Mouse (Mus musculus): ENCODE measurements at regions not wholly inside any gene's neighbourhood (a gene's known extent, or its start where the extent isn't known, plus 50 kb on each side); places are given as distances from the start of the nearest gene placed in this dataset.

GRCm38 (mm10) chr3:149306291-149306690, 315.9 kb upstream of the Adgrl2 start:
- no peaks in the 10 kb centered on the region for H3K9me3 ChIP-seq (ENCODE audit: control insufficient read depth)
- no peaks in the 10 kb centered on the region for H3K36me3 ChIP-seq (ENCODE audit: control insufficient read depth, insufficient read depth)
- H3K4me2 ChIP-seq (replicated peaks; ENCODE audit: low read depth), result no peak overlapping the region
- ATAC-seq, result no peak
- no peaks in the 10 kb centered on the region for H3K4me1 ChIP-seq (replicated peaks; ENCODE audit: control insufficient read depth, insufficient read depth, low read length)
- 68% methylated on average over 5 of the region's 5 CpGs for WGBS
- no peak overlapping the region for H3K27ac ChIP-seq (ENCODE audit: low read depth, low read length)
- H3K27me3 ChIP-seq (replicated peaks; ENCODE audit: control insufficient read depth, insufficient read depth, low read length), result no peaks in the 10 kb centered on the region
- no peak overlapping the region for H3K4me3 ChIP-seq (ENCODE audit: low read depth, low read length)
- no peak overlapping the region for H3K9ac ChIP-seq (ENCODE audit: low read depth, low read length)
- TF ChIP-seq CTCF (IDR thresholded peaks at IDR 0.05; ENCODE audit: low read depth), result no peak

GRCm38 (mm10) chr3:149305440-149305839, 315.1 kb upstream of the Adgrl2 start:
- H3K9me3 ChIP-seq (ENCODE audit: control insufficient read depth), result no peaks in the 10 kb centered on the region
- H3K27me3 ChIP-seq (replicated peaks; ENCODE audit: control insufficient read depth, insufficient read depth, low read length), result no peaks in the 10 kb centered on the region
- peak overlapping the region; percentile 35 for H3K4me2 ChIP-seq (replicated peaks; ENCODE audit: low read depth)

GRCm38 (mm10) chr3:149305011-149305413, 314.7 kb upstream of the Adgrl2 start:
- WGBS, result 12% methylated on average over 6 of the region's 6 CpGs
- TF ChIP-seq CTCF (IDR thresholded peaks at IDR 0.05; ENCODE audit: low read depth), result no peak

More at GRCm38 (mm10) chr3:149305440-149305839, 315.1 kb upstream of the Adgrl2 start:
- Histone ChIP-seq H3K27ac (ENCODE audit: low read depth, low read length) (no peak overlapping the region), H3K4me1 (replicated peaks; ENCODE audit: control insufficient read depth, insufficient read depth, low read length) (no peaks in the 10 kb centered on the region), H3K36me3 (ENCODE audit: control insufficient read depth, insufficient read depth) (no peaks in the 10 kb centered on the region), H3K9ac (ENCODE audit: low read depth, low read length) (no peak overlapping the region), H3K4me3 (ENCODE audit: low read depth, low read length) (no peak overlapping the region)
- WGBS, result 26% methylated on average over 5 of the region's 5 CpGs
- no peak for ATAC-seq
- no peak for TF ChIP-seq CTCF (IDR thresholded peaks at IDR 0.05; ENCODE audit: low read depth)

GRCm38 (mm10) chr3:149303418-149303817, 313.1 kb upstream of the Adgrl2 start:
- no peak overlapping the region for H3K9ac ChIP-seq (ENCODE audit: low read depth, low read length)
- 91% methylated on average over 5 of the region's 5 CpGs for WGBS
- TF ChIP-seq CTCF (IDR thresholded peaks at IDR 0.05; ENCODE audit: low read depth), result no peak
- H3K4me1 ChIP-seq (replicated peaks; ENCODE audit: control insufficient read depth, insufficient read depth, low read length), result no peaks in the 10 kb centered on the region
- no peak for ATAC-seq
- H3K27ac ChIP-seq (ENCODE audit: low read depth, low read length), result no peak overlapping the region
- H3K4me2 ChIP-seq (replicated peaks; ENCODE audit: low read depth), result no peak overlapping the region
- no peak overlapping the region for H3K4me3 ChIP-seq (ENCODE audit: low read depth, low read length)
- H3K36me3 ChIP-seq (ENCODE audit: control insufficient read depth, insufficient read depth), result no peaks in the 10 kb centered on the region
- no peaks in the 10 kb centered on the region for H3K27me3 ChIP-seq (replicated peaks; ENCODE audit: control insufficient read depth, insufficient read depth, low read length)
- no peaks in the 10 kb centered on the region for H3K9me3 ChIP-seq (ENCODE audit: control insufficient read depth)

More at GRCm38 (mm10) chr3:149305011-149305413, 314.7 kb upstream of the Adgrl2 start:
- H3K9ac ChIP-seq (ENCODE audit: low read depth, low read length), result no peak overlapping the region
- H3K4me2 ChIP-seq (replicated peaks; ENCODE audit: low read depth), result peak overlapping the region; percentile 35
- ATAC-seq, result no peak
- H3K36me3 ChIP-seq (ENCODE audit: control insufficient read depth, insufficient read depth), result no peaks in the 10 kb centered on the region
- no peaks in the 10 kb centered on the region for H3K27me3 ChIP-seq (replicated peaks; ENCODE audit: control insufficient read depth, insufficient read depth, low read length)
- H3K27ac ChIP-seq (ENCODE audit: low read depth, low read length), result no peak overlapping the region; the same call in 1 of the 2 replicates
- no peak overlapping the region for H3K4me3 ChIP-seq (ENCODE audit: low read depth, low read length)
- no peaks in the 10 kb centered on the region for H3K9me3 ChIP-seq (ENCODE audit: control insufficient read depth)
- H3K4me1 ChIP-seq (replicated peaks; ENCODE audit: control insufficient read depth, insufficient read depth, low read length), result no peaks in the 10 kb centered on the region

- Histone ChIP-seq H3K27me3 (replicated peaks; ENCODE audit: control insufficient read depth, insufficient read depth, low read length) (no peaks in the 10 kb centered on the region), H3K9me3 (ENCODE audit: control insufficient read depth) (no peaks in the 10 kb centered on the region), H3K9ac (ENCODE audit: low read depth, low read length) (no peak overlapping the region), H3K4me1 (replicated peaks; ENCODE audit: control insufficient read depth, insufficient read depth, low read length) (no peaks in the 10 kb centered on the region), H3K4me2 (replicated peaks; ENCODE audit: low read depth) (no peak overlapping the region), H3K4me3 (ENCODE audit: low read depth, low read length) (no peak overlapping the region), H3K27ac (ENCODE audit: low read depth, low read length) (no peak overlapping the region), H3K36me3 (ENCODE audit: control insufficient read depth, insufficient read depth) (no peaks in the 10 kb centered on the region)
- ATAC-seq, result no peak
- WGBS, result 80% methylated on average over 4 of the region's 4 CpGs
- TF ChIP-seq CTCF (IDR thresholded peaks at IDR 0.05; ENCODE audit: low read depth), result no peak
These were observed 309.6 kb upstream of the Adgrl2 start for GRCm38 (mm10) chr3:149300002-149300401.

- H3K4me3 ChIP-seq (ENCODE audit: low read depth, low read length), result no peak overlapping the region
- H3K27ac ChIP-seq (ENCODE audit: low read depth, low read length), result no peak overlapping the region
- H3K4me1 ChIP-seq (replicated peaks; ENCODE audit: control insufficient read depth, insufficient read depth, low read length), result no peaks in the 10 kb centered on the region
- no peak overlapping the region for H3K9ac ChIP-seq (ENCODE audit: low read depth, low read length)
- WGBS, result 78% methylated on average over 10 of the region's 10 CpGs
- H3K4me2 ChIP-seq (replicated peaks; ENCODE audit: low read depth), result no peak overlapping the region
- no peaks in the 10 kb centered on the region for H3K36me3 ChIP-seq (ENCODE audit: control insufficient read depth, insufficient read depth)
- no peak for ATAC-seq
- TF ChIP-seq CTCF (IDR thresholded peaks at IDR 0.05; ENCODE audit: low read depth), result no peak
- no peaks in the 10 kb centered on the region for H3K9me3 ChIP-seq (ENCODE audit: control insufficient read depth)
- no peaks in the 10 kb centered on the region for H3K27me3 ChIP-seq (replicated peaks; ENCODE audit: control insufficient read depth, insufficient read depth, low read length)
These were observed 306.1 kb upstream of the Adgrl2 start for GRCm38 (mm10) chr3:149296419-149296962.

- TF ChIP-seq CTCF (IDR thresholded peaks at IDR 0.05; ENCODE audit: low read depth), result no peak
- Histone ChIP-seq H3K4me2 (replicated peaks; ENCODE audit: low read depth) (no peak overlapping the region), H3K4me1 (replicated peaks; ENCODE audit: control insufficient read depth, insufficient read depth, low read length) (no peaks in the 10 kb centered on the region), H3K36me3 (ENCODE audit: control insufficient read depth, insufficient read depth) (no peaks in the 10 kb centered on the region), H3K4me3 (ENCODE audit: low read depth, low read length) (no peak overlapping the region), H3K9me3 (ENCODE audit: control insufficient read depth) (no peaks in the 10 kb centered on the region), H3K9ac (ENCODE audit: low read depth, low read length) (no peak overlapping the region), H3K27ac (ENCODE audit: low read depth, low read length) (no peak overlapping the region), H3K27me3 (replicated peaks; ENCODE audit: control insufficient read depth, insufficient read depth, low read length) (no peaks in the 10 kb centered on the region)
- ATAC-seq, result no peak
- WGBS, result 85% methylated on average over 7 of the region's 7 CpGs
These were observed 305.6 kb upstream of the Adgrl2 start for GRCm38 (mm10) chr3:149295942-149296341.

All from intestine, postnatal 0 days (tissue).